9 mouse cellular contexts compared by ENCODE assay signal in genomic region chr2:32631737-32632394, GRCm38 (mm10). TPM values are rescaled to one million over a fixed set of nuclear protein-coding genes. Genes with fewer than 3 reads are reported as not detected.
DNase-seq lines count a peak whose midpoint lies in the region; ATAC-seq and TF ChIP-seq lines count a peak whose summit lies in the region.
"Had no signal": no experiment of that assay in that cellular context is flagged by ENCODE, and none has a peak within 500 bp of the region (broad histone marks: within the 10 kb centered on the region; RNA-seq: fewer than 3 reads in every experiment).

No protein-coding gene starts in this region.

- H3K4me1 ChIP-seq in neural tube, embryonic 15.5 days: peaks cover 55% of the 10 kb centered on the region
- H3K4me1 ChIP-seq in hindbrain, embryonic 16.5 days (ENCODE audit: control insufficient read depth, insufficient read depth, low read depth, low read length): peaks cover 23% of the 10 kb centered on the region

- H3K27ac ChIP-seq in neural tube, embryonic 15.5 days (replicated peaks): no peak overlapping the region
- H3K27ac ChIP-seq in gastrocnemius, adult 2 months: peak overlapping the region; percentile 97
- no peak overlapping the region; the same call in 1 of the 2 replicates for H3K27ac ChIP-seq in hindbrain, embryonic 16.5 days (ENCODE audit: low read depth, low read length)

- WGBS in neural tube, embryonic 15.5 days: 48% methylated on average over 7 of the region's 7 CpGs
- 40% methylated on average over 7 of the region's 7 CpGs for WGBS in hindbrain, embryonic 16.5 days

- intact Hi-C loops in gastrocnemius, adult 2 months (cut with DNase I): loop anchor here (1.0 to 5.0 kb wide), 2 partner anchors 40 to 57 kb away; no protein-coding TSS in a partner anchor

- H3K4me2 ChIP-seq in neural tube, embryonic 15.5 days: no peak overlapping the region
- no peak overlapping the region for H3K4me2 ChIP-seq in hindbrain, embryonic 16.5 days (ENCODE audit: low read length)

- DNase-seq in neural tube, embryonic 10.5 days (ENCODE audit: extremely low spot score, low spot score): peak; percentile 79
- peak; percentile 82 for DNase-seq in cerebellum, adult 9-11 months
- DNase-seq in gastrocnemius, adult 2 months: peak; percentile 87
- peak; percentile 73 to 75 for DNase-seq in layer of hippocampus, postnatal 36 days
- peak; percentile 78 to 90 for DNase-seq in lung, postnatal 4 days
- DNase-seq in skeletal muscle tissue, adult 2 months (ENCODE audit: low read depth, low spot score): peak; percentile 82

- TF ChIP-seq CTCF in gastrocnemius, adult 2 months (IDR thresholded peaks at IDR 0.05): peak; percentile 97

- H3K9me3 ChIP-seq in neural tube, embryonic 15.5 days (replicated peaks): no peaks in the 10 kb centered on the region
- H3K9me3 ChIP-seq in hindbrain, embryonic 16.5 days (ENCODE audit: control insufficient read depth, low read length): no peaks in the 10 kb centered on the region

- H3K36me3 ChIP-seq in neural tube, embryonic 15.5 days: peaks cover 5% of the 10 kb centered on the region; the same call in 1 of the 2 replicates
- peaks cover 5% of the 10 kb centered on the region for H3K36me3 ChIP-seq in hindbrain, embryonic 16.5 days (ENCODE audit: control insufficient read depth, insufficient read depth, low read length)

- ATAC-seq in neural tube, embryonic 15.5 days (ENCODE audit: low FRiP score): no peak
- ATAC-seq in hindbrain, embryonic 16.5 days: peak; percentile 7; the same call in 1 of the 2 replicates

- H3K4me3 ChIP-seq in neural tube, embryonic 15.5 days (replicated peaks): no peak overlapping the region
- peak overlapping the region; percentile 86 for H3K4me3 ChIP-seq in gastrocnemius, adult 2 months
- no peak overlapping the region for H3K4me3 ChIP-seq in hindbrain, embryonic 16.5 days (ENCODE audit: low read length)

- H3K27me3 ChIP-seq in neural tube, embryonic 15.5 days (replicated peaks): no peaks in the 10 kb centered on the region
- no peaks in the 10 kb centered on the region for H3K27me3 ChIP-seq in hindbrain, embryonic 16.5 days (replicated peaks; ENCODE audit: control insufficient read depth, insufficient read depth, low read length)

- no peak overlapping the region for H3K9ac ChIP-seq in neural tube, embryonic 15.5 days (replicated peaks)
- peak overlapping the region; percentile 27 for H3K9ac ChIP-seq in hindbrain, embryonic 16.5 days (ENCODE audit: low read depth, low read length)

RNA-seq across cellular contexts. Expression of gene Ak1, which starts 10.3 kb away (rescaled TPM):
- polyA plus RNA-seq in neural tube, embryonic 15.5 days (2015; fragmentation: Nextera tagmentation; extraction: Ambion mirVana): 88.5 and 103 TPM in 2 replicates
- 1,000 to 10,000 TPM; 1,555 to 1,869 TPM for total RNA-seq in gastrocnemius, adult 2 months (2021)
- polyA plus RNA-seq in hindbrain, embryonic 16.5 days (2015; fragmentation: Nextera tagmentation; extraction: Ambion mirVana): 111 and 117 TPM in 2 replicates
- total RNA-seq in layer of hippocampus, postnatal 36 days (2021): 100 to 1,000 TPM; 114 to 119 TPM

RNA-seq across cellular contexts. Expression of gene Eng, which starts 14.5 kb away (rescaled TPM):
- polyA plus RNA-seq in neural tube, embryonic 15.5 days (2015; fragmentation: Nextera tagmentation; extraction: Ambion mirVana): 29.6 and 40.5 TPM in 2 replicates
- total RNA-seq in gastrocnemius, adult 2 months (2021): 10 to 100 TPM; 26.5 to 38.8 TPM
- polyA plus RNA-seq in hindbrain, embryonic 16.5 days (2015; fragmentation: Nextera tagmentation; extraction: Ambion mirVana): 34.2 and 39.5 TPM in 2 replicates
- total RNA-seq in layer of hippocampus, postnatal 36 days (2021): 10 to 100 TPM; 18.9 to 19.2 TPM

RNA-seq across cellular contexts. Expression of gene St6galnac6, which starts 32.4 kb away (rescaled TPM):
- 13.5 and 14.4 TPM in 2 replicates for polyA plus RNA-seq in neural tube, embryonic 15.5 days (2015; fragmentation: Nextera tagmentation; extraction: Ambion mirVana)
- total RNA-seq in gastrocnemius, adult 2 months (2021): 10 to 100 TPM; 46.8 to 56.5 TPM
- polyA plus RNA-seq in hindbrain, embryonic 16.5 days (2015; fragmentation: Nextera tagmentation; extraction: Ambion mirVana): 29.5 and 35.4 TPM in 2 replicates
- total RNA-seq in layer of hippocampus, postnatal 36 days (2021): 100 to 1,000 TPM; 114 to 117 TPM

RNA-seq across cellular contexts. Expression of gene St6galnac4, which starts 45.0 kb away (rescaled TPM):
- polyA plus RNA-seq in neural tube, embryonic 15.5 days (2015; fragmentation: Nextera tagmentation; extraction: Ambion mirVana): 43.9 and 44.6 TPM in 2 replicates
- total RNA-seq in gastrocnemius, adult 2 months (2021): 10 to 100 TPM in 1 of 2 experiments, 1 to 10 TPM in 1; 8.7 to 21.6 TPM
- 49.6 and 54.3 TPM in 2 replicates for polyA plus RNA-seq in hindbrain, embryonic 16.5 days (2015; fragmentation: Nextera tagmentation; extraction: Ambion mirVana)
- total RNA-seq in layer of hippocampus, postnatal 36 days (2021): 10 to 100 TPM; 35.6 to 41.2 TPM

RNA-seq across cellular contexts. Expression of gene 9430097D07Rik, which starts 56.4 kb away (rescaled TPM):
- 0.59 and 0.99 TPM in 2 replicates for polyA plus RNA-seq in neural tube, embryonic 15.5 days (2015; fragmentation: Nextera tagmentation; extraction: Ambion mirVana)
- not detected for total RNA-seq in gastrocnemius, adult 2 months (2021)
- 0.72 and 1.6 TPM in 2 replicates for polyA plus RNA-seq in hindbrain, embryonic 16.5 days (2015; fragmentation: Nextera tagmentation; extraction: Ambion mirVana)
- 1 to 10 TPM in 1 of 2 experiments, under 1 TPM in 1; 0.37 to 1.0 TPM for total RNA-seq in layer of hippocampus, postnatal 36 days (2021)
- polyA plus RNA-seq: stomach, embryonic 14.5 days had no signal

Comparison
In these comparisons a context has a peak if more than half of its experiments do, and no peak if none do; other contexts are left out.
1. RNA of gene Ak1, which starts 10.3 kb away (total RNA-seq): 1,555 to 1,869 TPM in gastrocnemius, adult 2 months; 114 to 119 TPM in layer of hippocampus, postnatal 36 days; every median in the first group is over 10 times any median in the second.
2. Peak in every context shown above with its lines, with median percentiles within 50 percentile points of each other: DNase-seq.